Mouse (Mus musculus): ENCODE measurements around the gene Abhd10.

- TF ChIP-seq CTCF (IDR thresholded peaks at IDR 0.05; ENCODE audit: low read depth) (no peak), EP300 (IDR thresholded peaks at IDR 0.05; ENCODE audit: low read depth) (no peak)
Measured at GRCm38 (mm10) chr16:45713878-45714277, 28.9 kb downstream of the Abhd10 start.

All from liver, embryonic 14.5 days (tissue).